Mouse (Mus musculus) brain, embryonic 14.5 days (tissue): ENCODE measurements at regions not wholly inside any gene's neighbourhood (a gene's known extent, or its start where the extent isn't known, plus 50 kb on each side); places are given as distances from the start of the nearest gene placed in this dataset.

ENCODE experiments used
- CTCF ChIP-seq: fragments of 200-500 bp; IDR thresholded peaks from 2 replicates; pipeline ENCODE4 v1.5.1; 2012; ENCODE audit warnings: inconsistent platforms, mild to moderate bottlenecking, moderate library complexity, borderline replicate concordance; ENCODE audit not compliant: insufficient read depth, insufficient read length; ENCODE audit errors: extremely low read depth
- POLR2A ChIP-seq: fragments of 200-500 bp; IDR thresholded peaks from 2 replicates; pipeline ENCODE4 v1.6.1; 2012; ENCODE audit warnings: mild to moderate bottlenecking, inconsistent platforms, borderline replicate concordance; ENCODE audit not compliant: poor library complexity, insufficient read depth, insufficient read length, severe bottlenecking; ENCODE audit errors: extremely low read depth

GRCm38 (mm10) chr19:54955096-54955495 is 171.9 kb downstream of the Gpam start:
- TF ChIP-seq CTCF (no peak), POLR2A (no peak)
